Mouse (Mus musculus) midbrain, postnatal 0 days (tissue): Measurements from ENCODE around the gene Slc9a3r2. TPM values are rescaled to one million over a fixed set of nuclear protein-coding genes. Genes with fewer than 3 reads are reported as not detected.

Experiments
- ATAC-seq: fragments of 200-750 bp; cut with Nextera tagmentation; 2 replicates; pipeline ENCODE4 v1.8.0; 2017; ENCODE audit warnings: moderate number of reproducible peaks, mild to moderate bottlenecking, moderate TSS enrichment, moderate library complexity; ENCODE audit not compliant: low FRiP score
- DNase-seq: peaks from one replicate; pipeline ENCODE4 v3.0.0-alpha.2; 2015; ENCODE audit warnings: low spot score
- H3K27ac ChIP-seq: fragments of 300-500 bp; sonication (generic); 2 replicates; pipeline ENCODE4 v1.5.1; 2014; ENCODE audit warnings: low read depth, mild to moderate bottlenecking, low read length, mixed read lengths
- H3K27me3 ChIP-seq: fragments of 300-500 bp; sonication (generic); 2 replicates; pipeline ENCODE4 v1.6.1; 2014; ENCODE audit warnings: low read length, control low read depth, mixed read lengths; ENCODE audit not compliant: insufficient read depth
- H3K36me3 ChIP-seq: fragments of 300-500 bp; sonication (generic); 2 replicates; pipeline ENCODE4 v1.6.1; 2014; ENCODE audit warnings: low read length, control low read depth, mixed read lengths; ENCODE audit not compliant: insufficient read depth
- H3K4me1 ChIP-seq: fragments of 300-500 bp; sonication (generic); 2 replicates; pipeline ENCODE4 v1.6.1; 2014; ENCODE audit warnings: mild to moderate bottlenecking, control low read depth, antibody characterized with exemption, low read length, mixed read lengths; ENCODE audit not compliant: insufficient read depth
- H3K4me2 ChIP-seq: fragments of 300-500 bp; sonication (generic); 2 replicates; pipeline ENCODE4 v1.6.1; 2014; ENCODE audit warnings: low read depth, mild to moderate bottlenecking, low read length, mixed read lengths; ENCODE audit not compliant: poor library complexity, severe bottlenecking
- H3K4me3 ChIP-seq: fragments of 300-500 bp; sonication (generic); 2 replicates; pipeline ENCODE4 v1.5.1; 2014; ENCODE audit warnings: low read depth, mild to moderate bottlenecking, low read length, moderate library complexity
- H3K9ac ChIP-seq: fragments of 300-500 bp; sonication (generic); replicated peaks from 2 replicates; pipeline ENCODE4 v1.6.1; 2014; ENCODE audit warnings: mild to moderate bottlenecking, low read length, moderate library complexity, mixed read lengths; ENCODE audit not compliant: poor library complexity, severe bottlenecking
- H3K9me3 ChIP-seq: fragments of 300-500 bp; sonication (generic); 2 replicates; pipeline ENCODE4 v1.6.1; 2016; ENCODE audit warnings: low read length, control low read depth
- CTCF ChIP-seq: IDR thresholded peaks from 2 replicates; pipeline ENCODE4 v1.5.1; 2016; ENCODE audit warnings: antibody characterized with exemption, mild to moderate bottlenecking
- WGBS: fragments of 180-500 bp; shearing (Covaris S2); extraction: QIAGEN DNeasy Blood & Tissue Kit; methylation state at CpG from one replicate; pipeline ENCODE4 v1.1.7; 2014; 5-methylcytosine and 5-hydroxymethylcytosine counted together
- polyA plus RNA-seq: library from polyadenylated mRNA; unstranded; fragments of >200 nt; fragmentation: Nextera tagmentation; extraction: Ambion mirVana; gene quantifications from 2 replicates; pipeline ENCODE4 v1.2.1, GENCODE M21; 2015
- total RNA-seq: library from RNA; depleted of rRNA; stranded (reverse); fragments of >200 nt; gene quantifications from 2 replicates; pipeline ENCODE4 v1.2.3, GENCODE M21; 2014

Slc9a3r2 gene
- total and polyA plus RNA-seq, 2 experiments from 2014 or later: 52.1 to 62.8 TPM

DNA sequence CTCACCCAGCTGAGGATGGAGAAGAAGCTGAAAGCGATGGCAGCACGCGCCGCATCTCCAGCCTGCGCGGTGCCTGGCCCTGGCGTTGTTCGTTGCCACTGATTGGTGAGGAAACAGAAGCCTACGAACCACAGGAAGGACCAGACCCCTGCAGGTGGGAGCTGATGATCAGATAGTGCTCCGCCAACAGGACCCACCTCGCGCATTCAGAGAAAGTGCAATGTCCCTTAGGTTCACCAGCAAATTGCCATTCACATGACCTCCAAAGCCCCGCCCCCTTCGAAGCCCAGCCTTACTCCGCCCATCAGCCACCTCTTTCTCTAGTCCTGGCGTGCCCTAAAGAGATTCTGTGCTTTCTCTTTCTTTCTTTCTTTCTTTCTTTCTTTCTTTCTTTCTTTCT, 36.4 kb upstream of the Slc9a3r2 start:
- no peak for DNase-seq
- no peaks in the 10 kb centered on the region for H3K9me3 ChIP-seq
- no peak overlapping the region for H3K27ac ChIP-seq
- peaks cover 14% of the 10 kb centered on the region for H3K4me1 ChIP-seq
- H3K4me3 ChIP-seq: no peak overlapping the region
- WGBS: 39% methylated on average over 16 of the region's 16 CpGs
- H3K36me3 ChIP-seq: peaks cover 22% of the 10 kb centered on the region
- TF ChIP-seq CTCF: no peak
- H3K9ac ChIP-seq: no peak overlapping the region
- H3K4me2 ChIP-seq: peak overlapping the region; percentile 18; the same call in 1 of the 2 replicates
- no peaks in the 10 kb centered on the region for H3K27me3 ChIP-seq
- no peak for ATAC-seq

DNA sequence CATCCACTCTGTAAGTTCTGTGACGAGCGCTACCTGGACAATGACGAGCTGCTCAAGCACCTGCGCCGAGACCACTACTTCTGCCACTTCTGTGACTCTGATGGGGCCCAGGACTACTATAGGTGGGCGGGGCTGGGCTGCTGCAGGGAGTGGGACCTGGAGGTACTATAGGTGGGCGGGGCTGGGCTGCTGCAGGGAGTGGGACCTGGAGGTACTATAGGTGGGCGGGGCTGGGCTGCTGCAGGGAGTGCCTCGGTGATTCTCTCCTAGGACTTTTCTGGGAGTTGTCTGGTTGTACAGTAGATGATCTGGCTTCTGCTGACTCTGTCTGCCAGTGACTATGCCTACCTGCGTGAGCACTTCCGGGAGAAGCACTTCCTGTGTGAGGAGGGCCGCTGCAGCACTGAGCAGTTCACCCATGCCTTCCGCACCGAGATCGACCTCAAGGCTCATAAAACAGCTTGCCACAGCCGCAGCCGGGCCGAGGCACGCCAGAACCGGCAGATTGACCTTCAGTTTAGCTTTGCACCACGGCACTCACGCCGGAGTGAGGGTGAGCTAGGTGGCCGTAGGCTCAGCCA, 27.5 kb upstream of the Slc9a3r2 start:
- DNase-seq: no peak
- 97% methylated on average over 24 of the region's 24 CpGs for WGBS
- H3K27ac ChIP-seq: no peak overlapping the region
- TF ChIP-seq CTCF: no peak
- no peaks in the 10 kb centered on the region for H3K9me3 ChIP-seq
- H3K4me2 ChIP-seq: no peak overlapping the region
- H3K36me3 ChIP-seq: peaks cover 57% of the 10 kb centered on the region
- H3K27me3 ChIP-seq: no peaks in the 10 kb centered on the region
- H3K9ac ChIP-seq: no peak overlapping the region
- H3K4me1 ChIP-seq: no peaks in the 10 kb centered on the region
- ATAC-seq: no peak
- H3K4me3 ChIP-seq: no peak overlapping the region

- no peak for TF ChIP-seq CTCF
- Histone ChIP-seq H3K4me2 (no peak overlapping the region), H3K36me3 (peaks cover 52% of the 10 kb centered on the region), H3K4me1 (0 out of 2 replicates have a peak, but pooled peaks cover 6% of the 10 kb centered on the region), H3K27ac (no peak overlapping the region), H3K4me3 (no peak overlapping the region), H3K27me3 (no peaks in the 10 kb centered on the region), H3K9me3 (no peaks in the 10 kb centered on the region), H3K9ac (no peak overlapping the region)
- no peak for DNase-seq
- 93% methylated on average over 5 of the region's 5 CpGs for WGBS
- ATAC-seq: no peak
Measured at GRCm38 (mm10) chr17:24676877-24677276, 26.8 kb upstream of the Slc9a3r2 start.

- no peak for ATAC-seq
- peak; percentile 71 for DNase-seq
- WGBS: 53% methylated on average over 2 of the region's 2 CpGs
- Histone ChIP-seq H3K4me3 (no peak overlapping the region), H3K9me3 (no peaks in the 10 kb centered on the region), H3K27me3 (no peaks in the 10 kb centered on the region), H3K4me2 (no peak overlapping the region), H3K27ac (no peak overlapping the region), H3K4me1 (peaks cover 10% of the 10 kb centered on the region; the same call in 1 of the 2 replicates), H3K9ac (no peak overlapping the region), H3K36me3 (peaks cover 46% of the 10 kb centered on the region)
- peak; percentile 82 for TF ChIP-seq CTCF
Measured at GRCm38 (mm10) chr17:24676187-24676586, 26.1 kb upstream of the Slc9a3r2 start.

- H3K36me3 ChIP-seq: peaks cover 27% of the 10 kb centered on the region
- WGBS: 84% methylated on average over 7 of the region's 7 CpGs
- no peaks in the 10 kb centered on the region for H3K27me3 ChIP-seq
- H3K9ac ChIP-seq: no peak overlapping the region
- peaks cover 15% of the 10 kb centered on the region; the same call in 1 of the 2 replicates for H3K4me1 ChIP-seq
- no peaks in the 10 kb centered on the region for H3K9me3 ChIP-seq
- no peak for TF ChIP-seq CTCF
- DNase-seq: no peak
- H3K4me3 ChIP-seq: no peak overlapping the region
- ATAC-seq: no peak
- H3K27ac ChIP-seq: no peak overlapping the region
- H3K4me2 ChIP-seq: no peak overlapping the region
Measured at GRCm38 (mm10) chr17:24674277-24674676, 24.1 kb upstream of the Slc9a3r2 start.

DNA sequence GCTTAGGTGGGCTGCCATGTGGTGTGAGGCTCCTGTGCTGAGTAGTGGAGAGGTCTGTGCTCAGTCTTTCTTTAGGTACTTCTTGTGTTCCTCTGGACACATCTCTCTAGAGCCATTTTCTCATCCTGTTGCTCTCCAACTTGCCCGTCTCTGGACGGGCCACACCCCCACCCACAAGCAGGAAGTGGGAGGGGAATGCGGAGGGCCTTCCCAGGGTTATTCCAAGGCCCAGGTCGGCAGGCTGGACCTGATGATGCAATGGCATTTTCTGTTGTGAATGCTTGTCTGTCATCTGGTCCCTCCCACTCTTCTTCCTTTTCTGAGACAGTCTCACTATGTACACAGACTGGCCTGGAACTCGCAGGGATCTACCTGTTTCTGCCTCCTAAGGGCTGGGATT, 22.0 kb upstream of the Slc9a3r2 start:
- H3K27me3 ChIP-seq: no peaks in the 10 kb centered on the region
- 0 out of 2 replicates have a peak overlapping the region, but pooled peaks have one; percentile 36 for H3K9ac ChIP-seq
- H3K36me3 ChIP-seq: peaks cover 6% of the 10 kb centered on the region; the same call in 1 of the 2 replicates
- DNase-seq (no peak), ATAC-seq (no peak)
- peaks cover 15% of the 10 kb centered on the region; the same call in 1 of the 2 replicates for H3K4me1 ChIP-seq
- TF ChIP-seq CTCF: no peak
- H3K4me3 ChIP-seq: no peak overlapping the region
- H3K27ac ChIP-seq: no peak overlapping the region
- 35% methylated on average over 5 of the region's 5 CpGs for WGBS
- H3K4me2 ChIP-seq: no peak overlapping the region
- H3K9me3 ChIP-seq: no peaks in the 10 kb centered on the region
